Mouse (Mus musculus): ENCODE results near the gene Zscan4-ps3. TPM values are rescaled to one million over a fixed set of nuclear protein-coding genes. Genes with fewer than 3 reads are reported as not detected.
"Not testable (repeated sequence)": the region's sequence is repeated elsewhere in the genome, so short reads cannot be mapped to it uniquely, and the experiment has no call there.

Gene Zscan4-ps3
- not detected in 2 replicates for polyA plus RNA-seq (2015; fragmentation: Nextera tagmentation; extraction: Ambion mirVana)

- not testable (repeated sequence) for H3K27ac ChIP-seq; H3K4me2 ChIP-seq (replicated peaks); H3K27me3 ChIP-seq (replicated peaks); H3K36me3 ChIP-seq; H3K4me3 ChIP-seq (replicated peaks); H3K4me1 ChIP-seq (replicated peaks); H3K9me3 ChIP-seq; H3K9ac ChIP-seq; ATAC-seq
- WGBS: 86% methylated on average over 2 of the region's 2 CpGs
These were observed at the start of gene Zscan4-ps3 for GRCm38 (mm10) chr7:11609008-11609407. TSS of gene Zscan4-ps3 (plus strand) at chr7:11609308.

- not testable (repeated sequence) for H3K4me2 ChIP-seq (replicated peaks); H3K4me3 ChIP-seq (replicated peaks); ATAC-seq; H3K27ac ChIP-seq; H3K4me1 ChIP-seq (replicated peaks); H3K9ac ChIP-seq; H3K36me3 ChIP-seq; H3K27me3 ChIP-seq (replicated peaks); H3K9me3 ChIP-seq
- WGBS: 10% methylated on average over 8 of the region's 8 CpGs
These were observed 8.0 kb downstream of the Zscan4-ps3 start for GRCm38 (mm10) chr7:11617082-11617481.

Other genes with a start within 250 kb of the Zscan4-ps3 start
- not detected in 2 replicates for gene Zscan4f, start 211.4 kb upstream of the Zscan4-ps3 start, polyA plus RNA-seq (2015; fragmentation: Nextera tagmentation; extraction: Ambion mirVana)
- not detected in 2 replicates for gene Zscan4-ps2, start 95.0 kb upstream of the Zscan4-ps3 start, polyA plus RNA-seq (2015; fragmentation: Nextera tagmentation; extraction: Ambion mirVana)
- not detected in 2 replicates for gene Vmn1r72, start 70.8 kb downstream of the Zscan4-ps3 start, polyA plus RNA-seq (2015; fragmentation: Nextera tagmentation; extraction: Ambion mirVana)
- gene Vmn1r73, start 121.0 kb downstream of the Zscan4-ps3 start, polyA plus RNA-seq (2015; fragmentation: Nextera tagmentation; extraction: Ambion mirVana): not detected in 2 replicates
- not detected in 2 replicates for gene Vmn1r74, start 224.7 kb downstream of the Zscan4-ps3 start, polyA plus RNA-seq (2015; fragmentation: Nextera tagmentation; extraction: Ambion mirVana)